Mouse (Mus musculus) brain, embryonic 14.5 days (tissue): ENCODE results near the gene Mdga1.

Experiments used
- CTCF ChIP-seq: fragments of 200-500 bp; IDR thresholded peaks from 2 replicates; pipeline ENCODE4 v1.5.1; 2012; ENCODE audit warnings: inconsistent platforms, mild to moderate bottlenecking, moderate library complexity, borderline replicate concordance; ENCODE audit not compliant: insufficient read depth, insufficient read length; ENCODE audit errors: extremely low read depth
- POLR2A ChIP-seq: fragments of 200-500 bp; IDR thresholded peaks from 2 replicates; pipeline ENCODE4 v1.6.1; 2012; ENCODE audit warnings: mild to moderate bottlenecking, inconsistent platforms, borderline replicate concordance; ENCODE audit not compliant: poor library complexity, insufficient read depth, insufficient read length, severe bottlenecking; ENCODE audit errors: extremely low read depth

- TF ChIP-seq CTCF, result no peak
- no peak for TF ChIP-seq POLR2A
Observed at GRCm38 (mm10) chr17:29814758-29815157, 155.1 kb downstream of the Mdga1 start.
